27 mouse cellular contexts compared by ENCODE assay signal in the genomic region with DNA sequence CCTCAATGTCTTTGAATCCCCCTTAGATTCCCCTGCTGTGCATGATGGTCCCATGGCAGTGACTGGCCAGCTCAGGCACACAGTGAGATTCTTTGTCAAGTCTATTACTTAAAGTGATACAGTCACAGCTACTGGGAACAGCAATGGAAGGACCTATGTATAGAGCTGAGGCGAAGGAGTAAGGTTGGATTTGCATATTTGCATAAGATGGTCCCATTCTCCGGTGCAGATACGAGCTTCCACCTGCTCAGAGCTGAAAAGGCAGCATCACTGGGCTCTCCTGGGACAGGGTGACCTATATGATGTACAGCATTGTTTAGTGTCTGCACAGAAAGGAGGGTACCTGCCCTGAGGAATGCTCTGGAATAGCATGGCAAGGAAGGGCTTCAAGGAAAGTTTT.
"Had no signal": no experiment of that assay in that cellular context is flagged by ENCODE, and none has a peak within 500 bp of the region (broad histone marks: within the 10 kb centered on the region; RNA-seq: fewer than 3 reads in every experiment).

No protein-coding gene starts in this region.

- H3K4me2 ChIP-seq: heart, embryonic 11.5 days; heart, embryonic 13.5 days; heart, embryonic 15.5 days; hindbrain, embryonic 13.5 days; hindbrain, embryonic 15.5 days; kidney, embryonic 15.5 days; limb, embryonic 13.5 days; limb, embryonic 15.5 days; liver, embryonic 12.5 days had no signal

- H3K9ac ChIP-seq: heart, embryonic 13.5 days; heart, embryonic 15.5 days; hindbrain, embryonic 13.5 days; hindbrain, embryonic 15.5 days; kidney, embryonic 15.5 days; limb, embryonic 13.5 days; limb, embryonic 15.5 days; liver, embryonic 12.5 days; liver, embryonic 14.5 days had no signal

- H3K4me1 ChIP-seq: heart, embryonic 13.5 days; heart, embryonic 15.5 days; hindbrain, embryonic 13.5 days; hindbrain, embryonic 15.5 days; kidney, embryonic 15.5 days had no signal

- H3K9me3 ChIP-seq: heart, embryonic 13.5 days; heart, embryonic 15.5 days; hindbrain, embryonic 13.5 days; hindbrain, embryonic 15.5 days; kidney, embryonic 15.5 days; limb, embryonic 13.5 days; limb, embryonic 15.5 days; liver, embryonic 12.5 days had no signal

- H3K4me3 ChIP-seq: heart, adult 2 months; heart, embryonic 13.5 days; heart, embryonic 15.5 days; hindbrain, embryonic 13.5 days; hindbrain, embryonic 15.5 days; kidney, embryonic 15.5 days; limb, embryonic 13.5 days; limb, embryonic 15.5 days; liver, embryonic 12.5 days had no signal

- H3K27ac ChIP-seq: heart, adult 2 months; heart, embryonic 13.5 days; heart, embryonic 15.5 days; hindbrain, embryonic 13.5 days; hindbrain, embryonic 15.5 days; hindbrain, postnatal 0 days; kidney, embryonic 15.5 days; kidney, postnatal 0 days; limb, embryonic 13.5 days; limb, embryonic 15.5 days; liver, embryonic 12.5 days; liver, embryonic 14.5 days had no signal

- H3K27me3 ChIP-seq: heart, embryonic 13.5 days; heart, embryonic 15.5 days; hindbrain, embryonic 13.5 days; hindbrain, embryonic 15.5 days; kidney, embryonic 15.5 days; limb, embryonic 13.5 days; limb, embryonic 15.5 days had no signal

- ATAC-seq: hindbrain, postnatal 0 days; intestine, embryonic 16.5 days; liver, embryonic 12.5 days had no signal

- DNase-seq: gastrocnemius, postnatal 10 days; gastrocnemius, postnatal 36 days; heart, adult 11 months; heart, adult 2 months; heart, postnatal 14 days; heart, postnatal 36 days; kidney, adult 11 months; kidney, adult 2 months; kidney, adult 9 months; kidney, postnatal 14 days; kidney, postnatal 36 days; layer of hippocampus, adult 9-11 months; layer of hippocampus, postnatal 36 days; left cerebral cortex, postnatal 4 days had no signal
